Mouse (Mus musculus) heart, embryonic 15.5 days (tissue): Measurements from ENCODE around the gene Pck2. TPM values are rescaled to one million over a fixed set of nuclear protein-coding genes. Genes with fewer than 3 reads are reported as not detected.

Experiments used
- ATAC-seq: fragments of 200-750 bp; cut with Nextera tagmentation; replicated peaks from 2 replicates; pipeline ENCODE4 v1.8.0; 2017; ENCODE audit warnings: low read depth, moderate TSS enrichment; ENCODE audit not compliant: insufficient number of reproducible peaks, insufficient read depth, low FRiP score
- H3K27ac ChIP-seq: fragments of 300-500 bp; sonication (generic); 2 replicates; pipeline ENCODE4 v1.5.1; 2015; ENCODE audit warnings: mild to moderate bottlenecking, inconsistent platforms
- H3K27me3 ChIP-seq: fragments of 300-500 bp; sonication (generic); 2 replicates; pipeline ENCODE4 v1.6.1; 2015; ENCODE audit warnings: inconsistent platforms
- H3K36me3 ChIP-seq: fragments of 300-500 bp; sonication (generic); 2 replicates; pipeline ENCODE4 v1.6.1; 2015; ENCODE audit warnings: mild to moderate bottlenecking, inconsistent platforms
- H3K4me1 ChIP-seq: fragments of 300-500 bp; sonication (generic); replicated peaks from 2 replicates; pipeline ENCODE4 v1.6.1; 2015; ENCODE audit warnings: inconsistent platforms
- H3K4me2 ChIP-seq: fragments of 300-500 bp; sonication (generic); 2 replicates; pipeline ENCODE4 v1.6.1; 2015; ENCODE audit warnings: inconsistent platforms, mild to moderate bottlenecking, moderate library complexity
- H3K4me3 ChIP-seq: fragments of 300-500 bp; sonication (generic); 2 replicates; pipeline ENCODE4 v1.5.1; 2015; ENCODE audit warnings: mild to moderate bottlenecking, inconsistent platforms
- H3K9ac ChIP-seq: fragments of 300-500 bp; sonication (generic); 2 replicates; pipeline ENCODE4 v1.6.1; 2015; ENCODE audit warnings: mild to moderate bottlenecking, inconsistent platforms
- H3K9me3 ChIP-seq: fragments of 300-500 bp; sonication (generic); replicated peaks from 2 replicates; pipeline ENCODE4 v1.6.1; 2016; ENCODE audit warnings: inconsistent platforms
- WGBS: fragments of 180-500 bp; shearing (Covaris S2); methylation state at CpG from one replicate; pipeline ENCODE4 v1.1.7; 2015; ENCODE audit warnings: mixed read lengths; 5-methylcytosine and 5-hydroxymethylcytosine counted together
- polyA plus RNA-seq: library from polyadenylated mRNA; unstranded; fragments of >200 nt; fragmentation: Nextera tagmentation; extraction: Ambion mirVana; gene quantifications from 2 replicates; pipeline ENCODE4 v1.2.1, GENCODE M21; 2015

Gene Pck2
- polyA plus RNA-seq, 1 experiment from 2014 or later: 34.2 TPM

DNA sequence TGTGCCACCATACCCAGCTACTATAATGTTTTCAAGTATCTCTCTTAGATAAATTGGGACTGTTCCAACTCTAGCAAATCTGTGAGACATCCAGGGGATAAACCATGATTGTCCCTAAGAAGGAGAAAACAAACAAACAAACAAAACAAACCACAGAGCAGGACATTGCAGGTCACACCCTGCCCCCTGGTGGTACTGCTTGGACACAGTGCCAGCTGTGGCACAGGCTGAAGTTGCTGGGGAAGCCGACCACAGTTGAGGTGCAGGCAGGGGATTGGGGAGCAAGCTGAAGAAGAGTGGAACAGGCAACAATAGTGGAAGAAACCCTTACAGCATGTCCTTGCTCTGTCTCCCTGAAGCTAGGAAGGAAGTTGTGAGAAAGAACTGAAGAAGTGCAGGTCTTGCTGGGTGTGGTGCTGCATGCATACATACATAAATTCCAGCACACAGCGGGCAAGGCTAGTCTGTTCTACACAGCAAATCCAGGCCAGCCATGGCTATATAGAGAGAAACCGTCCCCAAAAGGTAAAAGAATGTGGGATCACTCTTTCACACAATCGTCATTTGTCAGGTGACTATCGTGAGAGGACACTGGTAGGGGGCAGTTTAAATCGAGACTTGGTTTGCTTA, 3.8 kb upstream of the Pck2 start:
- Histone ChIP-seq H3K9ac (no peak overlapping the region), H3K36me3 (no peaks in the 10 kb centered on the region), H3K4me1 (peaks cover 10% of the 10 kb centered on the region), H3K4me3 (no peak overlapping the region), H3K27me3 (no peaks in the 10 kb centered on the region), H3K9me3 (no peaks in the 10 kb centered on the region), H3K27ac (no peak overlapping the region), H3K4me2 (no peak overlapping the region)
- 43% methylated on average over 6 of the region's 6 CpGs for WGBS
- no peak for ATAC-seq

DNA sequence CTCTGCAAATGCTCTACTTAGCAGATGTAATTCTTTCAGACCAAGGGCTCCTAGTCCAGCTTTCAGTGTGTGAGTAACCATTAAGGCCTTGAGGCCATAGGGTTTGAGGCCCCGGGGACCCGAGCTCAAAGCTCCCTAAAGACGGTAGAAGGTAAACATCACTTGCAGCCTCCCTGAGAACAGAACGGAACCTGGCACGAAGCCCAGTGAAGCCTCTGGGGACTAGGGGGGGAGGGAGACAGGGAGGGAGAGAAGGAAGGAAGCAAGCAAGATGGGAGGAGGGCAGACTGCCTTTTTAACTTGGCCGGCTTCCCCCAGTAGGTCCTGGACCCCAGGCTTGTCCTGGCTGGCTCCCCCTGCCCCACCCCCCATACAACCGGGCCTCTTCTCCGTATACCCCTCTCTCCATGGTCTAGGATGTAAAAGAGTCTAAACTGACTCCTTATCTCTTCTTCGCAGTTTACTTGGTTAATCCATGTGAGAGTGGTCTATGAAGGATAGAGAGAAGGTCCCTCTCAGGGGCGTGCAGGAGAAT, 788 bp downstream of the Pck2 start:
- H3K36me3 ChIP-seq: peaks cover 23% of the 10 kb centered on the region; the same call in 1 of the 2 replicates
- WGBS: 5% methylated on average over 10 of the region's 10 CpGs
- peaks cover 16% of the 10 kb centered on the region for H3K4me1 ChIP-seq
- H3K4me3 ChIP-seq: peak overlapping the region; percentile 62
- ATAC-seq: peak; percentile 61
- peak overlapping the region; percentile 73 for H3K9ac ChIP-seq
- peak overlapping the region; percentile 88 for H3K27ac ChIP-seq
- no peaks in the 10 kb centered on the region for H3K27me3 ChIP-seq
- H3K9me3 ChIP-seq: no peaks in the 10 kb centered on the region
- H3K4me2 ChIP-seq: peak overlapping the region; percentile 78

DNA sequence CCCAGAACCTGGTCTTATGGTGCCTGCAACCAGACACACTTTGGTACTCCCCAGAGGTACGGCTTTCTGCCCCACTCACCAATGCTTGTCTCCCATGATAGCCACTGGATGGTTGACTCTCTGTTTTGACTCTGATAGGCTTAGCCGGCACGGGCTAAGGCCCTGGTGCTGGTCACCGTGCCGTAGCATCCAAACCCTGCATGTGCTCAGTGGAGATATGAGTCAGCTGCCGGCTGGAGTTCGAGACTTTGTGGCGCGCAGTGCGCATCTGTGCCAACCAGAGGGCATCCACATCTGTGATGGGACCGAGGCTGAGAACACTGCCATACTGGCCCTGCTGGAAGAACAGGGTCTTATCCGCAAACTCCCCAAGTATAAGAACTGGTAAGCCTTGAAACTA, 2.2 kb downstream of the Pck2 start:
- Histone ChIP-seq H3K36me3 (peaks cover 31% of the 10 kb centered on the region; the same call in 1 of the 2 replicates), H3K27ac (no peak overlapping the region), H3K27me3 (no peaks in the 10 kb centered on the region), H3K4me2 (no peak overlapping the region), H3K4me1 (peaks cover 16% of the 10 kb centered on the region), H3K4me3 (no peak overlapping the region), H3K9me3 (no peaks in the 10 kb centered on the region), H3K9ac (no peak overlapping the region)
- no peak for ATAC-seq
- WGBS: 94% methylated on average over 12 of the region's 12 CpGs

DNA sequence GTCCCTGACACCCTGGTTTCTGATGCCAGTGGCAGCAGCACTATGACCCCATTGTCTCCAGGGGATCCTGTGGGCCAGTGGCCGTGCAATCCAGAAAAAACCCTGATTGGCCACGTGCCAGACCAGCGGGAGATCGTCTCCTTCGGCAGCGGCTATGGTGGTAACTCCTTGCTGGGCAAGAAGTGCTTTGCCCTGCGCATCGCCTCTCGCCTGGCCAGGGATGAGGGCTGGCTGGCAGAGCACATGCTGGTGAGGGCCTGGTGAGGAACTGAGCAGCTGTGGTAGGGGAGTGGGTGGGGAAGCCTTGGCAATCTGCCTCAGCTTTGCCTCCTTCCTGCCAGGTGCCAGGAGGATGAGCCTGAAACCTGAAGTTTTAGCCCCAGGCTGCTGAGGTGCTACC, 4.3 kb downstream of the Pck2 start:
- Histone ChIP-seq H3K9me3 (no peaks in the 10 kb centered on the region), H3K4me3 (no peak overlapping the region), H3K27me3 (no peaks in the 10 kb centered on the region), H3K27ac (no peak overlapping the region), H3K9ac (no peak overlapping the region), H3K4me1 (peaks cover 16% of the 10 kb centered on the region), H3K4me2 (no peak overlapping the region), H3K36me3 (peaks cover 51% of the 10 kb centered on the region)
- WGBS: 77% methylated on average over 9 of the region's 9 CpGs
- no peak for ATAC-seq

DNA sequence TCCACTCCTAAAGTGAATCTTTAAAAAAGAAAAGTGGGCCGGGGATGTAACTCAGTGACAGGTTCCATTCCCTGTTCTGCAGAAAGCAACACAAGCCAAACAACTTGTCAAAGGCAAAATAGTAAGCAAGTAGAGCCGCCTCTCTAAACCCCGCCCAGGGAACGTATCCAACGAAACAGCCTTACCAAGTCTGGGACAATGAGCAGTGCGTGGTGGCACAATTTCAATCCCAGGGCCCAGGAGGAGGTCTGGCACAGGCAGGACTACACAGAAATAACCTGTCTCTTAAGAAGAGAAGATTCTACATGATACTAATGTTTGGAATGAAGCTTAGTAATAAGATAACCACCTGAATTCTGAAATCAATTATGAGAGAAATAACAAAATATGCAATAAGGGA, 10.1 kb downstream of the Pck2 start:
- ATAC-seq: no peak
- WGBS: 88% methylated on average over 6 of the region's 6 CpGs
- no peaks in the 10 kb centered on the region for H3K4me1 ChIP-seq
- no peak overlapping the region for H3K4me3 ChIP-seq
- no peaks in the 10 kb centered on the region for H3K9me3 ChIP-seq
- no peak overlapping the region for H3K27ac ChIP-seq
- H3K27me3 ChIP-seq: no peaks in the 10 kb centered on the region
- H3K9ac ChIP-seq: no peak overlapping the region
- peaks cover 47% of the 10 kb centered on the region for H3K36me3 ChIP-seq
- no peak overlapping the region for H3K4me2 ChIP-seq

DNA sequence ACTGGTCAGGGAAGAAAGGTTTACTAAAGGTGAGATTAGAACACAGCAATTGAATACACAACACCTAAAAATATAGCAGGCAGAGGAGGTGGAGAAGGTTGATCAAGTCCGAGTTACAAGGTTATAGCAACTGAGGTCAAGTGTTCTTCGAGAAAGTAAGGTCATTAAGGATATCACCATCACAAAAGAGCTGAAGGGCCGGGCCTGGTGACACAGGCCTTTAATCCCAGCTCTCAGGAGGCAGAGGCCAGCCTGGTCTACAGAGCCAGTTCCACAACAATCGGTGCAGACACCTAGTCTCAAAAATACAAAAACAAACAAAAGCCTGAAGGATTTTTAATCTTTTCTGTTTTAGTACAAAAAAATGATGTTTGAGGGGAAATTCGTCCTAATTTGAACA, 11.3 kb downstream of the Pck2 start:
- 68% methylated on average over 5 of the region's 5 CpGs for WGBS
- H3K27ac ChIP-seq: no peak overlapping the region
- H3K4me2 ChIP-seq: no peak overlapping the region
- peaks cover 37% of the 10 kb centered on the region for H3K36me3 ChIP-seq
- no peak for ATAC-seq
- H3K9ac ChIP-seq: no peak overlapping the region
- H3K27me3 ChIP-seq: no peaks in the 10 kb centered on the region
- H3K4me3 ChIP-seq: no peak overlapping the region
- no peaks in the 10 kb centered on the region for H3K4me1 ChIP-seq
- H3K9me3 ChIP-seq: no peaks in the 10 kb centered on the region

DNA sequence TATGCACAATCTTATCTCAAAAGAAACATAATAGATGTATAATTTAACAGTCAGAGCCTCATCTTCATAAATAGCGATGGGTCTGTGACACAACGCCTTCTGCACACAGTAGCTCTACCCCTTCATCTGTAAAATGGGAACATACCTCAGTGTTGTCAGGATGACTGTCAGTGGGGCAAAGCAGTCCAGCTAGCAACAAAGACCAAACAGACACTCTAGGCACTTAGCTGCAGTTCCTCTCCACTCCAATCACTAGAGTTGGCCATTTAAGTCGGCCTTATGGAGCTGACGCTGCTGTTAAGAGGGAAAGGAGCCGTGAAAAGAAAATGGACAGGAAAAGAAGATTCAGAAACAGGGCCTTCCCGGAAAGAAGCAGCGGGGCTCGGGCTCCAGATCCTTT, 11.7 kb downstream of the Pck2 start:
- Histone ChIP-seq H3K9me3 (no peaks in the 10 kb centered on the region), H3K27ac (no peak overlapping the region), H3K36me3 (peaks cover 36% of the 10 kb centered on the region), H3K4me3 (no peak overlapping the region), H3K4me2 (no peak overlapping the region), H3K4me1 (no peaks in the 10 kb centered on the region; the same call in 1 of the 2 replicates), H3K9ac (no peak overlapping the region), H3K27me3 (no peaks in the 10 kb centered on the region)
- 88% methylated on average over 8 of the region's 8 CpGs for WGBS
- no peak for ATAC-seq

DNA sequence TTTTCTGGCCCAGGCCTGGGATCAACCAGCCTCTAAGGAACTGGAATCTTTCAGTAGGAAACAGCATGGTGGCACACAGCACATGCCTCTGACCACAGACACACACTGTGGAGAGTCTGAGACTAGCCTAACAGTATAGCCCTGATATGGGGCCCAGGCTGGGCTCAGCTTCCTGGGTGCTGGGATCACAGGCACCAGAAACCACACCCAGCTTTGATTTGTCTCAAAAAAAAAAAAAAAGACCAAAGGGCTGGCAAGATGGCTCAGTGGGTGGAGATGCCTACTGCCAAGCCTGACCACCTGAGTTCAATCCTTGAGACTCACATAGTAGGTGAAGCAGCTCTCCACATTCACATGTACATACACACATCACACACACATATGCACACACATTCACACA, 14.6 kb downstream of the Pck2 start:
- Histone ChIP-seq H3K9me3 (no peaks in the 10 kb centered on the region), H3K4me2 (no peak overlapping the region), H3K4me1 (peaks cover 6% of the 10 kb centered on the region), H3K36me3 (peaks cover 12% of the 10 kb centered on the region; the same call in 1 of the 2 replicates), H3K9ac (no peak overlapping the region), H3K27me3 (no peaks in the 10 kb centered on the region), H3K4me3 (no peak overlapping the region), H3K27ac (no peak overlapping the region)
- ATAC-seq: no peak

DNA sequence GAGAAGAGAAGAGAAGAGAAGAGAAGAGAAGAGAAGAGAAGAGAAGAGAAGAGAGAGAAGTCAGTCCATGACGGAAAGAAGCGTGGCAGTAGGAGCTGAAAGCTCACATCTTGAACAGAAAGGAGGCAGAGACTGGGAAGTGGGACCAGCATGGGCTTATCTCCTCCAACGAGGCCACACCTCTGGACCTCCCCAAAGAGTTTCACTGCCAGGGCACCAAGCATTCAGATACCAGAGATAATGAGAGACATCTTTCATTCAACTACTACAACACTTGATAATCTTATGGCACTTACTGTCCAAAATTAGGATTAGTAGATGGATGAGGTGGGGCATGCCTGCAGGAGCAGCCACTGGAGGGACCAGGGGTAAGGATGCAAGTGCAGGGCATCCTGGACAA, 15.7 kb downstream of the Pck2 start:
- WGBS: 44% methylated on average over 3 of the region's 3 CpGs
- H3K4me3 ChIP-seq: no peak overlapping the region
- H3K36me3 ChIP-seq: peaks cover under 1% of the 10 kb centered on the region; the same call in 1 of the 2 replicates
- H3K4me2 ChIP-seq: no peak overlapping the region
- no peak overlapping the region for H3K9ac ChIP-seq
- H3K4me1 ChIP-seq: peaks cover 6% of the 10 kb centered on the region
- no peak for ATAC-seq
- no peaks in the 10 kb centered on the region for H3K9me3 ChIP-seq
- H3K27ac ChIP-seq: no peak overlapping the region
- no peaks in the 10 kb centered on the region for H3K27me3 ChIP-seq

DNA sequence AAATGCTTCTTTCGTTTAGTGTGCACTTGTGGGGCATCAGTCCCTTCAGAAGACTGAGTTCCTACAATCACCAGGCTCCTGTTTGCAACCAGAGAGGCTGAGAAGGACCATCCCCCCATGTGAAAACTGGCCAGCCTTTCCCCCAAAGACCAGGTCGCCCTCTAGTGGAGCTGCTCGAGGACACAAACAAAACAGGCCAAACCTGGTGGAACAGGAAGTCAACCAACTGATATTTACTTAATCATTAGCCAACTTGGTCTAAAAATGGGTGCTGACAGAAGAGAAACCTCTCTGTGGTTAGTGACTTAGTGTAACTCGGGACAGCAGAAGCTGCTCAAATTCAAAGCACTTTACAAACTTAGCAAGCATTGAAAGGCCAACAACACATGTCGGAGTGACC, 16.9 kb downstream of the Pck2 start:
- H3K36me3 ChIP-seq: no peaks in the 10 kb centered on the region
- no peak overlapping the region for H3K4me3 ChIP-seq
- 26% methylated on average over 5 of the region's 5 CpGs for WGBS
- no peak overlapping the region for H3K4me2 ChIP-seq
- H3K27me3 ChIP-seq: no peaks in the 10 kb centered on the region
- H3K9me3 ChIP-seq: no peaks in the 10 kb centered on the region
- no peak overlapping the region; the same call in 1 of the 2 replicates for H3K27ac ChIP-seq
- no peak overlapping the region for H3K9ac ChIP-seq
- peaks cover 17% of the 10 kb centered on the region for H3K4me1 ChIP-seq
- ATAC-seq: no peak

DNA sequence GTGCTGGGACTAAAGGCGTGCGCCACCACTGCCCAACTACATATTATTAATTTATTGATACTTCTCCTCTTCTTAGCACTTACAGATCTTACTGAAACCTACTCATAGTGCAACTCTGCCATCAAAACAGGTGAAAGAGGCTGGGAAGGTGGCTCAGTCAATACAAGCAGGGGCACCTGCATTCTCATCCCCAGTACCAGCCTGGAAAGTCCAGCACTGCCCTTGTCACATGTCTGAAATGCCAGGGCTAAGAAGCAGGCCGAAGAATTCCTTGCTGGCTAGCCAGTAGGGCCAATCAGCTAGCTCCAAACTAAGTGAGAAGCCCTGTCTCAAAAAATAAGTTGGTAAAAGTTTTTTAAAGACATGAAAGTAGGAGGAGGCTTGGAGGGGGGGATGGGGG, 17.5 kb downstream of the Pck2 start:
- ATAC-seq: no peak
- Histone ChIP-seq H3K4me2 (no peak overlapping the region), H3K4me3 (no peak overlapping the region), H3K4me1 (peaks cover 21% of the 10 kb centered on the region), H3K27ac (peak overlapping the region; percentile 12; the same call in 1 of the 2 replicates), H3K36me3 (no peaks in the 10 kb centered on the region), H3K9ac (no peak overlapping the region), H3K27me3 (no peaks in the 10 kb centered on the region), H3K9me3 (no peaks in the 10 kb centered on the region)
- WGBS: 73% methylated on average over 3 of the region's 3 CpGs
